ENCODE assay signal across 8 mouse cellular contexts in genomic region chr8:91312342-91312741, GRCm38 (mm10). TPM values are rescaled to one million over a fixed set of nuclear protein-coding genes. Genes with fewer than 3 reads are reported as not detected.
DNase-seq lines count a peak whose midpoint lies in the region; ATAC-seq and TF ChIP-seq lines count a peak whose summit lies in the region.

No protein-coding gene starts in this region.

- H3K4me3 ChIP-seq in kidney, postnatal 0 days (replicated peaks; ENCODE audit: low read depth, low read length), result peak overlapping the region; percentile 73
- H3K4me3 ChIP-seq in embryonic facial prominence, embryonic 13.5 days, result peak overlapping the region; percentile 71
- H3K4me3 ChIP-seq in limb, embryonic 10.5 days, result peak overlapping the region; percentile 66
- H3K4me3 ChIP-seq in myocyte, result peak overlapping the region; percentile 72
- H3K4me3 ChIP-seq in thymus, adult 2 months (ENCODE audit: control insufficient read depth, insufficient read depth, low read length), result no peak overlapping the region

- H3ac ChIP-seq in myocyte (ENCODE audit: control insufficient read depth, insufficient read length), result no peak overlapping the region

- no peaks in the 10 kb centered on the region for H3K27me3 ChIP-seq in kidney, postnatal 0 days (ENCODE audit: insufficient read depth, low read length)
- no peaks in the 10 kb centered on the region for H3K27me3 ChIP-seq in embryonic facial prominence, embryonic 13.5 days
- no peaks in the 10 kb centered on the region for H3K27me3 ChIP-seq in limb, embryonic 10.5 days (ENCODE audit: low read depth, poor library complexity, severe bottlenecking)
- no peaks in the 10 kb centered on the region for H3K27me3 ChIP-seq in myocyte (ENCODE audit: control insufficient read depth, insufficient read depth, insufficient read length)
- H3K27me3 ChIP-seq in thymus, adult 2 months (ENCODE audit: control insufficient read depth, insufficient read depth, low read length), result no peaks in the 10 kb centered on the region

- H3K27ac ChIP-seq in kidney, postnatal 0 days, result no peak overlapping the region
- H3K27ac ChIP-seq in embryonic facial prominence, embryonic 13.5 days, result no peak overlapping the region
- H3K27ac ChIP-seq in limb, embryonic 10.5 days, result peak overlapping the region; percentile 94
- H3K27ac ChIP-seq in thymus, adult 2 months (ENCODE audit: control insufficient read depth, insufficient read depth, low read length), result no peak overlapping the region

- WGBS in kidney, postnatal 0 days, result 79% methylated on average over 2 of the region's 2 CpGs
- 86% methylated on average over 2 of the region's 2 CpGs for WGBS in embryonic facial prominence, embryonic 13.5 days
- 86% methylated on average over 2 of the region's 2 CpGs for WGBS in limb, embryonic 10.5 days
- WGBS in thymus, adult 2 months, result 44% methylated on average over 2 of the region's 2 CpGs

- peak overlapping the region; percentile 65; the same call in 1 of the 2 replicates for H3K9ac ChIP-seq in kidney, postnatal 0 days (ENCODE audit: low read depth, low read length)
- H3K9ac ChIP-seq in embryonic facial prominence, embryonic 13.5 days, result peak overlapping the region; percentile 77

- no peaks in the 10 kb centered on the region for H3K36me3 ChIP-seq in kidney, postnatal 0 days (ENCODE audit: insufficient read depth, low read length)
- peaks cover 3% of the 10 kb centered on the region; the same call in 1 of the 2 replicates for H3K36me3 ChIP-seq in embryonic facial prominence, embryonic 13.5 days
- H3K36me3 ChIP-seq in limb, embryonic 10.5 days, result 0 out of 2 replicates have a peak, but pooled peaks cover 8% of the 10 kb centered on the region
- peaks cover 1% of the 10 kb centered on the region for H3K36me3 ChIP-seq in myocyte (ENCODE audit: control insufficient read depth, insufficient read depth)
- H3K36me3 ChIP-seq in thymus, adult 2 months (ENCODE audit: control insufficient read depth, insufficient read depth, low read length), result no peaks in the 10 kb centered on the region

- ATAC-seq in kidney, postnatal 0 days (replicated peaks; ENCODE audit: low FRiP score, low read depth), result no peak
- ATAC-seq in embryonic facial prominence, embryonic 13.5 days (ENCODE audit: insufficient number of reproducible peaks, insufficient read depth, low FRiP score, low TSS enrichment, low read depth), result no peak

- no peak for TF ChIP-seq POLR2A in myocyte (IDR thresholded peaks at IDR 0.05; ENCODE audit: insufficient read length, low read depth)
- TF ChIP-seq POLR2A in thymus, adult 2 months (IDR thresholded peaks at IDR 0.05; ENCODE audit: control insufficient read depth, extremely low read depth, insufficient read depth, low read length, poor library complexity), result no peak

- DNase-seq in kidney, postnatal 0 days (ENCODE audit: low spot score), result no peak
- DNase-seq in kidney, adult 18-20 months, result no peak
- DNase-seq in limb, embryonic 10.5 days (ENCODE audit: low spot score), result no peak
- no peak for DNase-seq in right cerebral cortex, adult 2 months (ENCODE audit: low spot score in 2 of 2)
- DNase-seq in thymus, postnatal 10 days (ENCODE audit: low spot score in 2 of 2), result no peak
- DNase-seq in thymus, adult 2 months, result no peak

- H3K4me2 ChIP-seq in kidney, postnatal 0 days (ENCODE audit: low read length), result peak overlapping the region; percentile 73
- H3K4me2 ChIP-seq in embryonic facial prominence, embryonic 13.5 days, result peak overlapping the region; percentile 75
- H3K4me2 ChIP-seq in myocyte (ENCODE audit: low read depth), result peak overlapping the region; percentile 87

- H3K9me3 ChIP-seq in kidney, postnatal 0 days (replicated peaks; ENCODE audit: low read length), result no peaks in the 10 kb centered on the region
- no peaks in the 10 kb centered on the region for H3K9me3 ChIP-seq in embryonic facial prominence, embryonic 13.5 days
- no peaks in the 10 kb centered on the region for H3K9me3 ChIP-seq in limb, embryonic 10.5 days (replicated peaks)

- peaks cover 36% of the 10 kb centered on the region for H3K79me2 ChIP-seq in myocyte (ENCODE audit: control insufficient read depth, insufficient read depth)

- TF ChIP-seq CTCF in kidney, postnatal 0 days (IDR thresholded peaks at IDR 0.05; ENCODE audit: low read depth), result no peak
- TF ChIP-seq CTCF in thymus, adult 2 months (IDR thresholded peaks at IDR 0.05; ENCODE audit: borderline replicate concordance, control insufficient read depth, extremely low read depth, insufficient read depth, low read length, poor library complexity), result no peak

- peaks cover 5% of the 10 kb centered on the region; the same call in 1 of the 2 replicates for H3K4me1 ChIP-seq in kidney, postnatal 0 days (replicated peaks; ENCODE audit: insufficient read depth, low read length)
- H3K4me1 ChIP-seq in embryonic facial prominence, embryonic 13.5 days, result peaks cover 24% of the 10 kb centered on the region
- peaks cover 19% of the 10 kb centered on the region for H3K4me1 ChIP-seq in limb, embryonic 10.5 days
- H3K4me1 ChIP-seq in thymus, adult 2 months (replicated peaks; ENCODE audit: control insufficient read depth, insufficient read depth, low read length), result peaks cover 2% of the 10 kb centered on the region

TF ChIP-seq in myocyte, 11 proteins besides CTCF, POLR2A, EP300 and RAD21:
- TF ChIP-seq MYOG (IDR thresholded peaks at IDR 0.05; ENCODE audit: control insufficient read depth in 1 of 3, insufficient read depth in 1 of 3, insufficient read length in 2 of 3, low read depth in 2 of 3), result no peak
- TF ChIP-seq TCF3 (IDR thresholded peaks at IDR 0.05; ENCODE audit: insufficient read length, low read depth), result no peak

RNA-seq across cellular contexts. Expression of gene Rpgrip1l, which starts 0.7 kb away (rescaled TPM):
- polyA plus RNA-seq in kidney, postnatal 0 days (2015; fragmentation: Nextera tagmentation; extraction: Ambion mirVana), result 8.6 and 8.7 TPM in 2 replicates
- 18.1 and 21.5 TPM in 2 replicates for polyA plus RNA-seq in embryonic facial prominence, embryonic 13.5 days (2015; fragmentation: Nextera tagmentation; extraction: Ambion mirVana)
- polyA plus RNA-seq in limb, embryonic 10.5 days (2016; fragmentation: Nextera tagmentation; extraction: Ambion mirVana), result 11.8 and 13.1 TPM in 2 replicates
- polyA plus RNA-seq in myocyte (2012; fragmentation: generic; extraction: Trizol), result 2.1 TPM
- 1.9 TPM in 2 replicates for polyA plus RNA-seq in thymus, adult 2 months (2012; rRNA removed)

RNA-seq across cellular contexts. Expression of gene Fto, which starts 1.0 kb away (rescaled TPM):
- polyA plus RNA-seq in kidney, postnatal 0 days (2015; fragmentation: Nextera tagmentation; extraction: Ambion mirVana), result 55.3 and 61.8 TPM in 2 replicates
- polyA plus RNA-seq in embryonic facial prominence, embryonic 13.5 days (2015; fragmentation: Nextera tagmentation; extraction: Ambion mirVana), result 107 and 111 TPM in 2 replicates
- 82.4 and 100 TPM in 2 replicates for polyA plus RNA-seq in limb, embryonic 10.5 days (2016; fragmentation: Nextera tagmentation; extraction: Ambion mirVana)
- polyA plus RNA-seq in myocyte (2012; fragmentation: generic; extraction: Trizol), result 74.1 TPM
- polyA plus RNA-seq in thymus, adult 2 months (2012; rRNA removed), result 29.9 and 34.7 TPM in 2 replicates
